Mouse (Mus musculus): ENCODE data around the gene Jtb. TPM values are rescaled to one million over a fixed set of nuclear protein-coding genes. Genes with fewer than 3 reads are reported as not detected.

The Jtb gene
- polyA plus RNA-seq, 1 experiment from 2014 or later: 131 TPM

GRCm38 (mm10) chr3:90202884-90203283, 28.5 kb upstream of the Jtb start:
- no peaks in the 10 kb centered on the region for H3K4me1 ChIP-seq (replicated peaks; ENCODE audit: control insufficient read depth, insufficient read depth)
- 55% methylated on average over 1 of the region's 1 CpGs for WGBS
- no peak overlapping the region for H3K27ac ChIP-seq (replicated peaks)
- no peaks in the 10 kb centered on the region for H3K27me3 ChIP-seq (ENCODE audit: control insufficient read depth, insufficient read depth, low read length)
- DNase-seq (ENCODE audit: low spot score): no peak
- H3K4me3 ChIP-seq (ENCODE audit: low read depth, low read length): no peak overlapping the region
- no peak overlapping the region for H3K9ac ChIP-seq (ENCODE audit: low read length)
- no peak for ATAC-seq (ENCODE audit: low FRiP score, low TSS enrichment)
- H3K36me3 ChIP-seq (ENCODE audit: control insufficient read depth, insufficient read depth, low read length): no peaks in the 10 kb centered on the region
- H3K9me3 ChIP-seq (ENCODE audit: control insufficient read depth, low read length): no peaks in the 10 kb centered on the region
- no peak overlapping the region for H3K4me2 ChIP-seq (replicated peaks; ENCODE audit: low read depth)
- no peak for TF ChIP-seq CTCF (IDR thresholded peaks at IDR 0.05; ENCODE audit: low read depth)
- no peak for TF ChIP-seq EP300 (optimal IDR thresholded peaks at IDR 0.05)

GRCm38 (mm10) chr3:90203619-90204018, 27.8 kb upstream of the Jtb start:
- ATAC-seq (ENCODE audit: low FRiP score, low TSS enrichment) (no peak), DNase-seq (ENCODE audit: low spot score) (no peak)
- Histone ChIP-seq H3K27ac (replicated peaks) (no peak overlapping the region), H3K9me3 (ENCODE audit: control insufficient read depth, low read length) (no peaks in the 10 kb centered on the region), H3K27me3 (ENCODE audit: control insufficient read depth, insufficient read depth, low read length) (no peaks in the 10 kb centered on the region), H3K9ac (ENCODE audit: low read length) (no peak overlapping the region), H3K4me1 (replicated peaks; ENCODE audit: control insufficient read depth, insufficient read depth) (no peaks in the 10 kb centered on the region), H3K4me2 (replicated peaks; ENCODE audit: low read depth) (no peak overlapping the region), H3K4me3 (ENCODE audit: low read depth, low read length) (no peak overlapping the region), H3K36me3 (ENCODE audit: control insufficient read depth, insufficient read depth, low read length) (peaks cover 2% of the 10 kb centered on the region; the same call in 1 of the 2 replicates)
- TF ChIP-seq CTCF (IDR thresholded peaks at IDR 0.05; ENCODE audit: low read depth) (no peak), EP300 (optimal IDR thresholded peaks at IDR 0.05) (no peak)
- 65% methylated on average over 5 of the region's 5 CpGs for WGBS

GRCm38 (mm10) chr3:90204582-90204981, 26.8 kb upstream of the Jtb start:
- H3K9me3 ChIP-seq (ENCODE audit: control insufficient read depth, low read length): no peaks in the 10 kb centered on the region
- no peaks in the 10 kb centered on the region for H3K27me3 ChIP-seq (ENCODE audit: control insufficient read depth, insufficient read depth, low read length)
- no peak for DNase-seq (ENCODE audit: low spot score)
- H3K9ac ChIP-seq (ENCODE audit: low read length): no peak overlapping the region
- TF ChIP-seq EP300 (optimal IDR thresholded peaks at IDR 0.05): no peak
- TF ChIP-seq CTCF (IDR thresholded peaks at IDR 0.05; ENCODE audit: low read depth): no peak
- no peak overlapping the region for H3K4me2 ChIP-seq (replicated peaks; ENCODE audit: low read depth)
- no peak for ATAC-seq (ENCODE audit: low FRiP score, low TSS enrichment)
- H3K27ac ChIP-seq (replicated peaks): no peak overlapping the region
- H3K4me1 ChIP-seq (replicated peaks; ENCODE audit: control insufficient read depth, insufficient read depth): no peaks in the 10 kb centered on the region
- no peak overlapping the region for H3K4me3 ChIP-seq (ENCODE audit: low read depth, low read length)
- 97% methylated on average over 2 of the region's 2 CpGs for WGBS
- H3K36me3 ChIP-seq (ENCODE audit: control insufficient read depth, insufficient read depth, low read length): peaks cover 3% of the 10 kb centered on the region; the same call in 1 of the 2 replicates

GRCm38 (mm10) chr3:90208662-90209061, 22.7 kb upstream of the Jtb start:
- Histone ChIP-seq H3K27me3 (ENCODE audit: control insufficient read depth, insufficient read depth, low read length) (no peaks in the 10 kb centered on the region), H3K9me3 (ENCODE audit: control insufficient read depth, low read length) (no peaks in the 10 kb centered on the region), H3K4me1 (replicated peaks; ENCODE audit: control insufficient read depth, insufficient read depth) (peaks cover 4% of the 10 kb centered on the region; the same call in 1 of the 2 replicates), H3K9ac (ENCODE audit: low read length) (no peak overlapping the region), H3K36me3 (ENCODE audit: control insufficient read depth, insufficient read depth, low read length) (peaks cover 6% of the 10 kb centered on the region), H3K4me3 (ENCODE audit: low read depth, low read length) (no peak overlapping the region), H3K27ac (replicated peaks) (no peak overlapping the region), H3K4me2 (replicated peaks; ENCODE audit: low read depth) (no peak overlapping the region)
- DNase-seq (ENCODE audit: low spot score): no peak
- 67% methylated on average over 2 of the region's 2 CpGs for WGBS
- no peak for ATAC-seq (ENCODE audit: low FRiP score, low TSS enrichment)
- TF ChIP-seq CTCF (IDR thresholded peaks at IDR 0.05; ENCODE audit: low read depth): no peak

- Histone ChIP-seq H3K4me1 (replicated peaks; ENCODE audit: control insufficient read depth, insufficient read depth) (peaks cover 4% of the 10 kb centered on the region; the same call in 1 of the 2 replicates), H3K4me2 (replicated peaks; ENCODE audit: low read depth) (no peak overlapping the region), H3K36me3 (ENCODE audit: control insufficient read depth, insufficient read depth, low read length) (peaks cover 6% of the 10 kb centered on the region), H3K27me3 (ENCODE audit: control insufficient read depth, insufficient read depth, low read length) (no peaks in the 10 kb centered on the region), H3K9me3 (ENCODE audit: control insufficient read depth, low read length) (no peaks in the 10 kb centered on the region), H3K27ac (replicated peaks) (no peak overlapping the region), H3K4me3 (ENCODE audit: low read depth, low read length) (no peak overlapping the region), H3K9ac (ENCODE audit: low read length) (no peak overlapping the region)
- no peak for ATAC-seq (ENCODE audit: low FRiP score, low TSS enrichment)
- no peak for DNase-seq (ENCODE audit: low spot score)
- WGBS: 93% methylated on average over 5 of the region's 5 CpGs
- TF ChIP-seq EP300 (optimal IDR thresholded peaks at IDR 0.05): no peak
- no peak for TF ChIP-seq CTCF (IDR thresholded peaks at IDR 0.05; ENCODE audit: low read depth)
These were observed 21.4 kb upstream of the Jtb start for GRCm38 (mm10) chr3:90209908-90210566.

All from stomach, postnatal 0 days (tissue).